Mouse (Mus musculus) midbrain, embryonic 14.5 days (tissue): ENCODE results near the gene Mb. TPM values are rescaled to one million over a fixed set of nuclear protein-coding genes. Genes with fewer than 3 reads are reported as not detected.
A peak's percentile ranks its signal among the peaks of the same experiment; 100 is the strongest.

ENCODE experiments used
- ATAC-seq: fragments of 200-750 bp; cut with Nextera tagmentation; 2 replicates; pipeline ENCODE4 v1.8.0; 2017; ENCODE audit warnings: moderate number of reproducible peaks, moderate library complexity; ENCODE audit not compliant: low FRiP score, low TSS enrichment
- DNase-seq: peaks from one replicate; pipeline ENCODE4 v3.0.0-alpha.2; 2015
- H3K27ac ChIP-seq: fragments of 300-500 bp; sonication (generic); replicated peaks from 2 replicates; pipeline ENCODE4 v1.5.1; 2014; ENCODE audit warnings: mild to moderate bottlenecking, low read depth, low read length, moderate library complexity
- H3K27me3 ChIP-seq: fragments of 300-500 bp; sonication (generic); 2 replicates; pipeline ENCODE4 v1.6.1; 2014; ENCODE audit warnings: low read length, control low read depth, mixed read lengths; ENCODE audit not compliant: control insufficient read depth, insufficient read depth
- H3K36me3 ChIP-seq: fragments of 300-500 bp; sonication (generic); 2 replicates; pipeline ENCODE4 v1.6.1; 2014; ENCODE audit warnings: low read length, control low read depth; ENCODE audit not compliant: control insufficient read depth, insufficient read depth
- H3K4me1 ChIP-seq: fragments of 300-500 bp; sonication (generic); 2 replicates; pipeline ENCODE4 v1.6.1; 2014; ENCODE audit warnings: mild to moderate bottlenecking, antibody characterized with exemption, low read length, control low read depth; ENCODE audit not compliant: control insufficient read depth, insufficient read depth
- H3K4me2 ChIP-seq: fragments of 300-500 bp; sonication (generic); 2 replicates; pipeline ENCODE4 v1.6.1; 2014; ENCODE audit warnings: mild to moderate bottlenecking, low read length, moderate library complexity
- H3K4me3 ChIP-seq: fragments of 300-500 bp; sonication (generic); replicated peaks from 2 replicates; pipeline ENCODE4 v1.5.1; 2014; ENCODE audit warnings: low read depth, low read length
- H3K9ac ChIP-seq: fragments of 300-500 bp; sonication (generic); replicated peaks from 2 replicates; pipeline ENCODE4 v1.6.1; 2014; ENCODE audit warnings: mild to moderate bottlenecking, low read length, moderate library complexity
- H3K9me3 ChIP-seq: fragments of 300-500 bp; sonication (generic); 2 replicates; pipeline ENCODE4 v1.6.1; 2016; ENCODE audit warnings: low read length, control low read depth, mixed read lengths; ENCODE audit not compliant: control insufficient read depth
- whole genome bisulfite sequencing: fragments of 180-500 bp; shearing (Covaris S2); extraction: QIAGEN DNeasy Blood & Tissue Kit; methylation state at CpG from one replicate; pipeline ENCODE4 v1.1.7; 2014; 5-methylcytosine and 5-hydroxymethylcytosine counted together
- polyA plus RNA-seq: library from polyadenylated mRNA; unstranded; fragments of >200 nt; fragmentation: Nextera tagmentation; extraction: Ambion mirVana; gene quantifications from 2 replicates; pipeline ENCODE4 v1.2.1, GENCODE M21; 2014

The Mb gene
- polyA plus RNA-seq, 1 experiment from 2014 or later, result 0.57 TPM

DNA sequence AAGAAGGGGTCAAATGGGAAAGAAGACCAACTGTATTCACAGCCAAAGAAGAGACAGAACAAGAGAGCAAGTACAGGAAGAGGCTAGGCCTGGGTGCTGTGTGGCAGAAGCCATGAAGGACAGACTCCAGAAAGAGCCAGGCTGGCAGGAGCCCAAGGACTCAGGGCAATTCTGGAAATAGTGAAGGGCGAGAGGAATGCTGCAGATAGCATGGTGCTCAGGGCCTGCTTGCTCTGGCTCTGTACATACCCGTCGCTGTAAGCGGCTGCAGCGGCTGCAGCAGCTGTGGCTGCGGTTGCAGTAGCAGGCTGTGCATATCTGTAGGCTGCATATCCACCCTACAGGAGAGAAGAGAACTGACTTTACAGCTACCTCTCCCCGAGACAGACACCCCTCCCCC, 35.3 kb upstream of the Mb start:
- H3K27ac ChIP-seq, result no peak overlapping the region
- H3K9ac ChIP-seq, result no peak overlapping the region
- WGBS, result 89% methylated on average over 7 of the region's 7 CpGs
- ATAC-seq (no peak), DNase-seq (no peak)
- peaks cover 60% of the 10 kb centered on the region for H3K36me3 ChIP-seq
- no peak overlapping the region for H3K4me2 ChIP-seq
- no peaks in the 10 kb centered on the region for H3K9me3 ChIP-seq
- H3K4me1 ChIP-seq, result no peaks in the 10 kb centered on the region
- no peaks in the 10 kb centered on the region for H3K27me3 ChIP-seq
- H3K4me3 ChIP-seq, result no peak overlapping the region

DNA sequence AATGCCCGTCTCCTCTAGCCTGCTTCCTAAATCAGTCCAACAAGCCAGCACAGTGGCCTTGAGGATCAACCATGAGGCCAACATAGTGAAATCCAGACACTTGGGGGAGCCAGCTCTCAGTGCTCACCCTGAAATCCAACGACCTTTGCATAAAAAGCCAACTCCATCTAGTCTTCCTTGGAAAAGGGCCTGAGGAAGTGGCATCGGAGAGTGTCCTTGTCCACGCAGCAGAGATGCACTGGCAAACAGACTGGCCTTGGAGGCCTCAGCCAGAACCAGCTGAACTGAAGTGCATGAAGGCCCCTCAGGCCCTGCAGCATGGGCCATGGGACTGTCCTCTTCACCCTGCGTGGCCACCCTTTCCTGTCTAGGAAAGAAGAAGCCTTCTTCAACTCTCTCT, 31.0 kb upstream of the Mb start:
- Histone ChIP-seq H3K9me3 (no peaks in the 10 kb centered on the region), H3K27me3 (no peaks in the 10 kb centered on the region), H3K36me3 (peaks cover 81% of the 10 kb centered on the region), H3K27ac (no peak overlapping the region), H3K4me1 (no peaks in the 10 kb centered on the region), H3K9ac (no peak overlapping the region), H3K4me3 (no peak overlapping the region), H3K4me2 (no peak overlapping the region)
- no peak for ATAC-seq
- 90% methylated on average over 5 of the region's 5 CpGs for WGBS
- DNase-seq, result no peak

DNA sequence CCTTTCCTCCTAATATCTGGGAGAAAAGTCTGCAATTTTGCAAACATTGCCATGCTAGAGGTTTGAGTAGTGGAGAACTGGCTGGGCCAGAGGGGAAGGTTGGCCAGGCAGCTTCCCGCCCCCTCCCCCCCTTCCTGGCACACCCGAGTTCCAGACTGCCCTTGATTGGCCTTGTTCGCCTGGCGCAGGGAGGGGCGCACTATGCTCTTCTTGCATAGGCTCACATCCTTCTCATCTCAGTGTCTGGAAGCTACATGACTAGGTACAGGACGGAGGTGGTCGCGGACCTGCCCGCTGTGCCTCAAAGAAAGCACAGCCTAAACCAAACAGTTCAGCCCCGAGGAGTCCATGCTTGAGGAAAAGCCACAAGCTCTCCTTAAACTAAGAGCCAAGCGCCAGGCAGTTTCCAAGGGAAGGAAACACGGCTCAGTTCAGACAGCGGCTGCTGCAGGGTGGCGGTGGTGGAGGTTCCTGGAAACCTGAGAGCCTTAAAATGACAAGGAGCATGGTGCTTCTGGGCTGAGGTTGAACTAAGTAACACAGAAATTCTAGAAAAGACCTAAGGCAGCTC, 30.3 kb upstream of the Mb start:
- peaks cover 78% of the 10 kb centered on the region for H3K36me3 ChIP-seq
- DNase-seq, result no peak

DNA sequence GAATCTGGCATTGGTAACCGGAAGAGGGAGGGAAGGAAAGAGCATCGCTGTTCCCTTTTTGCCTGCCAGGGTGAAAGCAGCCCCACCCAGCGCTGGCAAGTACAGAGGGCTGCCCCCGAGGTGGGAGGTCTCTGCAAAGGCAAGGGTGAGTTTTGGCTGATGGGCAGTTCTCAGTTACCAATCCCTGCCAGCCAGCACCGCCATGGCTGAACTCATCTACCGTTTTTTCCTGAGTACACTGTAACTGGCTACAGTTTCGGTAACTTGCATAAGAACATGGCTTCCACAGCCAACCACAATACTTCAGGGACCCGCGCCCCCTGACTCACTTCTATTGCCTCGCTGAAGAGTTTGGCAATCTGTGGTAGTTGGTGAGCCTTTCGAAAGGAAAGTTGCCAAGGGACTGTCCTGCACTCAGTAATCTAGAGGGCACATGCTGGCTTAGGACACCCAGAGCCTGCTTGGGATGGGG, 29.5 kb upstream of the Mb start:
- WGBS, result 73% methylated on average over 11 of the region's 11 CpGs
- H3K4me3 ChIP-seq, result no peak overlapping the region
- ATAC-seq (no peak), DNase-seq (no peak)
- H3K4me1 ChIP-seq, result no peaks in the 10 kb centered on the region
- peaks cover 73% of the 10 kb centered on the region for H3K36me3 ChIP-seq
- no peaks in the 10 kb centered on the region for H3K9me3 ChIP-seq
- H3K27me3 ChIP-seq, result no peaks in the 10 kb centered on the region
- H3K9ac ChIP-seq, result no peak overlapping the region
- H3K4me2 ChIP-seq, result no peak overlapping the region
- no peak overlapping the region for H3K27ac ChIP-seq

More for the DNA sequence above, 30.3 kb upstream of the Mb start:
- H3K4me1 ChIP-seq, result no peaks in the 10 kb centered on the region
- H3K4me3 ChIP-seq, result no peak overlapping the region
- no peaks in the 10 kb centered on the region for H3K27me3 ChIP-seq
- 81% methylated on average over 14 of the region's 14 CpGs for WGBS
- no peak for ATAC-seq
- H3K9ac ChIP-seq, result no peak overlapping the region
- no peak overlapping the region for H3K4me2 ChIP-seq
- no peaks in the 10 kb centered on the region for H3K9me3 ChIP-seq
- H3K27ac ChIP-seq, result no peak overlapping the region

DNA sequence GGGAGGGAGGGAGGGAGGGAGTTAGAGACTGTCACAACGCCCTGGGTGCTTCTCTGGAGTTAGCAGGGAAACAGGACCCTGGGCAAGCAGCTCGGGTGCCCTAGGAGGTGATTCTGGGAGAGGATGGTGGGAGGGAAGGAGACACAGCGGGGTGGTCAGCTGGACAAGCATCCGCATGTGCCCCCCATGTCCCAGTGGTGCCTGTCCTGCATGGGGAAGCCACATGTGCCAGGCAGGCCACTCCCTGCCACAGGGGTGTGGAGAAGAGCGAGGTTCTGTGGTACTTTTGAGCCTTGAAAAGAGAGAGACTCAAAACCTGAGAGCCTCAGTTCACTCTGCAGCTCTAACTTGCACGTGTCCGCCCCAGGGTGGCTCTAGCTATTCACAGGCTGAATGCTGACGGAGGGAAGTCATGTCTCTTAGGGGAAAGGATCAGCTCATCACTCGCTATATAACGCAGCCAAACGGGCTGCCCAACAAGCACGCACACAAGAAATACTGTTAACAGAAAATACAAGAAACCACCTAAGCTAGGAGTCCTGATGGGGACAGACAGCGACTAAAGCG, 28.9 kb upstream of the Mb start:
- 64% methylated on average over 14 of the region's 14 CpGs for WGBS
- H3K9me3 ChIP-seq, result no peaks in the 10 kb centered on the region
- no peak overlapping the region for H3K9ac ChIP-seq
- H3K4me3 ChIP-seq, result no peak overlapping the region
- peaks cover 67% of the 10 kb centered on the region for H3K36me3 ChIP-seq
- ATAC-seq, result no peak
- no peaks in the 10 kb centered on the region for H3K27me3 ChIP-seq
- H3K4me1 ChIP-seq, result no peaks in the 10 kb centered on the region
- H3K27ac ChIP-seq, result no peak overlapping the region
- no peak for DNase-seq
- no peak overlapping the region for H3K4me2 ChIP-seq

DNA sequence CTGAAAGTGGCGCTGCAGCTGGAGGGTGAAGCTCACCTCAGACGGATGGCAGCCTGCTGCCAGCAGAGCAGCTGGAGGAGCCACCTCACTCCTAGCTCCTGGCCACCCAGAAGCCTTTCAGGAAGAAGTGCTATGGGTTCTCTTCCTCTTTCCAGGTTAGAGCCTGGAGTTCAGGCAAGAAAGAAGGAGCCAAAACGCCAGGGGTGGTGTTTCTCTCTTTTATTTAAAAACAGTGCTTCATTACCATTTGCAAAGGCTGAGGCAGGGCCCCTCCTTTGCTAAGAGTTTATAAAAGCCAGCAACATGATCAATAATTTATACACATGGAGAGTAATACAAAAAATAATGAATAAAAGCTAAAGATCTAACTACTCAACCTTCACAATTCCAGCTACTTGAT, 28.3 kb upstream of the Mb start:
- WGBS, result 65% methylated on average over 3 of the region's 3 CpGs
- no peaks in the 10 kb centered on the region for H3K27me3 ChIP-seq
- DNase-seq, result no peak
- H3K9ac ChIP-seq, result no peak overlapping the region
- 0 out of 2 replicates have a peak overlapping the region, but pooled peaks have one; percentile 9 for H3K27ac ChIP-seq
- H3K4me3 ChIP-seq, result no peak overlapping the region
- no peaks in the 10 kb centered on the region for H3K9me3 ChIP-seq
- H3K4me2 ChIP-seq, result no peak overlapping the region
- no peaks in the 10 kb centered on the region for H3K4me1 ChIP-seq
- peaks cover 62% of the 10 kb centered on the region for H3K36me3 ChIP-seq
- ATAC-seq, result no peak

DNA sequence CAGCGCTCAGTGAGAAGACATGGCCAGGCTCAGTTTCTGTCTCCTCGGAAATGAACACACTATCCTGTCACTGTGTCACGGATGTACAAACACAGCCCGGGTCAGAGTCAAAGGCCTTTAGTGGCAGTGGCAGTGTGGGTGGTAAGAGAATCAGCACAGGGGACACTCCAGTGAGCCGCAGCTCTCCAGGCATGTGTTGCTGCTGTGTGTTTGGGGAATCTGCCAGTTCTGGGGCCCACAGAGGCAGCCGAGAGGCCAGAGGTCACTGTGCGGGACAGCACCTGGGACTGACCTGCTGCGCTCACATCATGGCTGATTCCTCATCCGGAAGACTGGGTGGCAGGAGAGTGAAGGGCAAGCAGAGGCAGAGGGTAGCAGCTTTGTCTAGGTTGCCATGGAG, 27.4 kb upstream of the Mb start:
- Histone ChIP-seq H3K27ac (no peak overlapping the region), H3K9ac (no peak overlapping the region), H3K27me3 (no peaks in the 10 kb centered on the region), H3K4me2 (no peak overlapping the region), H3K4me1 (no peaks in the 10 kb centered on the region), H3K4me3 (no peak overlapping the region), H3K36me3 (peaks cover 55% of the 10 kb centered on the region), H3K9me3 (no peaks in the 10 kb centered on the region)
- WGBS, result 90% methylated on average over 9 of the region's 9 CpGs
- ATAC-seq, result no peak
- no peak for DNase-seq

DNA sequence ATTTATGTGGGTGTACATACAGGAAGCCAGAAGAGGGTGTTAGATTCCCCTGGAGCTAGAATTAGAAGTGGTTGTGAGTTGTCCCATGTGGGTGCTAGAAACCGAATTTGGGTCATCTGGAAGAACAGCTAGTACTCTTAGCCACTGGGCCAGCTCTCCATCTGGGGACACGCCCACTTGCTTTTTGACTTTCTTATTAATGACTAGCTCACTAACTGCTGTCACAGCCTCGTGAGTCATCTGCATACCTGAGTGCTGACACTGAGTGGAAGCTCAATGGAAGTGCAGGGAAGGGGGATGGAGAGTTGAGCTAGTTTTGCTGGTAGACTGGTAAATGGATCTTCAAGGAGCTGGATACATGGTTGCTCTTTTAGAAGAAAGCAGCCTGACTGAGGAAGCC, 26.1 kb upstream of the Mb start:
- DNase-seq (no peak), ATAC-seq (no peak)
- Histone ChIP-seq H3K4me2 (no peak overlapping the region), H3K9me3 (no peaks in the 10 kb centered on the region), H3K27me3 (no peaks in the 10 kb centered on the region), H3K9ac (no peak overlapping the region), H3K4me1 (0 out of 2 replicates have a peak, but pooled peaks cover 2% of the 10 kb centered on the region), H3K27ac (no peak overlapping the region), H3K4me3 (no peak overlapping the region), H3K36me3 (peaks cover 44% of the 10 kb centered on the region)
- WGBS, result 91% methylated on average over 3 of the region's 3 CpGs

DNA sequence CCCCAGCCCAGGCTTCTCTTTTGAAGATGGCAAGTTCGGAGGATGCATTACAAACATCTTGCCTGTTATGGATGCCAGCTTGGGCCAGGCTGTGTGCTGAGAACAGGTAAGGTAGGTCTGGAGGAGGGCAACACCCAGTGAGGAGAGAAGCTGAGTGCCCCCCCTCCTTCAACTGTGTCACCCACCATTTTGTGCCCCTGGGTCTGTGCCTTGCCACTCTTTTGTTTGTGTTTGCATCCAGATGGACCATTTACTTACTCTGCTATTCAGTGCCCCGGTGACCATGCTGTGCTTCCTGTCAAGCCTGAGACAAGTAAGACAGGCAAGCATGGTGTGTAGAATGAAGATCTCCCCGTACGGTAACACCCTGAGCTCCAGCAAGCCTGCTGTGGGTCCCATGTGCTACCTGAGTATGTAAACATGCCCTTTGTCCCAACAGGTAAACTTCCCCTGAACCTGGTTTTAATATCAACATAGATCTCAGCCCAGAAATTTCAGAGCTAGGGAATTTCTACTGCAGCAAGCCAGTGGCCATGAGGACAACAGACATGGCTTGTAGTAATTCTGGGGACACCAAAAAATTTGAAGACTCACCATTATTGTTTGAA, 22.2 kb upstream of the Mb start:
- H3K4me3 ChIP-seq, result no peak overlapping the region
- H3K4me1 ChIP-seq, result peaks cover 10% of the 10 kb centered on the region; the same call in 1 of the 2 replicates
- 73% methylated on average over 4 of the region's 4 CpGs for WGBS
- no peak overlapping the region for H3K27ac ChIP-seq
- no peaks in the 10 kb centered on the region for H3K9me3 ChIP-seq
- ATAC-seq (no peak), DNase-seq (no peak)
- no peak overlapping the region for H3K4me2 ChIP-seq
- peaks cover 20% of the 10 kb centered on the region for H3K36me3 ChIP-seq
- H3K27me3 ChIP-seq, result no peaks in the 10 kb centered on the region
- H3K9ac ChIP-seq, result no peak overlapping the region
